Mouse (Mus musculus): ENCODE results near the gene Sec14l5. TPM values are rescaled to one million over a fixed set of nuclear protein-coding genes. Genes with fewer than 3 reads are reported as not detected.

Sec14l5 gene
- polyA plus RNA-seq, 1 experiment from 2014 or later = 0.06 TPM

DNA sequence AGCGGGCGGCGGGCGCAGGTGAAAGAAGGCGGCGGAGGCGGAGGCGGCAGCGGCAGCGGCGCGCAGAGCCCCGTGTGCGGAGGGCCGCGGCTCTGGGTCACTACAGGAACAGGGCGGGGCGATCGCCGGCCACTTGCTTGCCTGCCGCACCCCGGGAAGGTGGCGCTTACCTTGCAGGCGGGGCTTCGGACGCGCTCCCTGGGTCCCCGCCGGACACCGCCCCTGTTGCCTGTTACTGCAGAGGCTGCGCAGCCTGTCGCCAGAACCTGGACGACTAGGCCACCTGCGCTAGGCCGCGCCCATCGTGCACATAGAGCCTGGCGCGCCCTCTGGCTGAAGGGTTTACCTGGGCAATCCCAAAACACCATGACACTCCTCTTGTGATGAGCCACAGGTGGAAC, 14.5 kb upstream of the Sec14l5 start, which contains the start of gene Ppl:
Gene Ppl (minus strand): TSS at position 21 of the 401 bp plus-strand sequence.
- Histone ChIP-seq H3K27ac (no peak within 1 kb of the TSS; the same call in 1 of the 2 replicates), H3K4me2 (peak within 1 kb of the TSS; percentile 62), H3K27me3 (peaks cover 59% of the 10 kb centered on the region), H3K9me3 (no peaks in the 10 kb centered on the region), H3K4me3 (peak within 1 kb of the TSS; percentile 44), H3K9ac (peak within 1 kb of the TSS; percentile 41), H3K36me3 (no peaks in the 10 kb centered on the region), H3K4me1 (peaks cover 30% of the 10 kb centered on the region)
- 1% methylated on average over 39 of the region's 39 CpGs for WGBS
- no peak for ATAC-seq (ENCODE audit: insufficient number of reproducible peaks, insufficient read depth, low FRiP score, low TSS enrichment, low read depth)

- Histone ChIP-seq H3K9ac (no peak overlapping the region), H3K4me2 (no peak overlapping the region), H3K27me3 (peaks cover 50% of the 10 kb centered on the region), H3K4me3 (no peak overlapping the region), H3K27ac (0 out of 2 replicates have a peak overlapping the region, but pooled peaks have one; percentile 28), H3K4me1 (peaks cover 30% of the 10 kb centered on the region), H3K9me3 (no peaks in the 10 kb centered on the region), H3K36me3 (no peaks in the 10 kb centered on the region)
- WGBS = 64% methylated on average over 14 of the region's 14 CpGs
- ATAC-seq (ENCODE audit: insufficient number of reproducible peaks, insufficient read depth, low FRiP score, low TSS enrichment, low read depth) = no peak
Observed at GRCm38 (mm10) chr16:5134623-5135330, 12.1 kb upstream of the Sec14l5 start.

- no peak for ATAC-seq (ENCODE audit: insufficient number of reproducible peaks, insufficient read depth, low FRiP score, low TSS enrichment, low read depth)
- H3K4me1 ChIP-seq = peaks cover 30% of the 10 kb centered on the region
- no peak overlapping the region for H3K4me3 ChIP-seq
- H3K9me3 ChIP-seq = no peaks in the 10 kb centered on the region
- H3K27ac ChIP-seq = peak overlapping the region; percentile 9
- H3K36me3 ChIP-seq = no peaks in the 10 kb centered on the region
- 65% methylated on average over 8 of the region's 8 CpGs for WGBS
- peaks cover 41% of the 10 kb centered on the region for H3K27me3 ChIP-seq
- no peak overlapping the region for H3K4me2 ChIP-seq
- no peak overlapping the region for H3K9ac ChIP-seq
Observed at GRCm38 (mm10) chr16:5135551-5136261, 11.2 kb upstream of the Sec14l5 start.

GRCm38 (mm10) chr16:5136505-5136904, 10.4 kb upstream of the Sec14l5 start:
- H3K4me2 ChIP-seq = no peak overlapping the region
- H3K36me3 ChIP-seq = no peaks in the 10 kb centered on the region
- WGBS = 5% methylated on average over 4 of the region's 4 CpGs
- peaks cover 30% of the 10 kb centered on the region for H3K4me1 ChIP-seq
- H3K27ac ChIP-seq = peak overlapping the region; percentile 9
- peaks cover 33% of the 10 kb centered on the region for H3K27me3 ChIP-seq
- H3K4me3 ChIP-seq = no peak overlapping the region
- H3K9ac ChIP-seq = no peak overlapping the region
- no peaks in the 10 kb centered on the region for H3K9me3 ChIP-seq
- no peak for ATAC-seq (ENCODE audit: insufficient number of reproducible peaks, insufficient read depth, low FRiP score, low TSS enrichment, low read depth)

GRCm38 (mm10) chr16:5137006-5137540, 9.8 kb upstream of the Sec14l5 start:
- 74% methylated on average over 12 of the region's 12 CpGs for WGBS

DNA sequence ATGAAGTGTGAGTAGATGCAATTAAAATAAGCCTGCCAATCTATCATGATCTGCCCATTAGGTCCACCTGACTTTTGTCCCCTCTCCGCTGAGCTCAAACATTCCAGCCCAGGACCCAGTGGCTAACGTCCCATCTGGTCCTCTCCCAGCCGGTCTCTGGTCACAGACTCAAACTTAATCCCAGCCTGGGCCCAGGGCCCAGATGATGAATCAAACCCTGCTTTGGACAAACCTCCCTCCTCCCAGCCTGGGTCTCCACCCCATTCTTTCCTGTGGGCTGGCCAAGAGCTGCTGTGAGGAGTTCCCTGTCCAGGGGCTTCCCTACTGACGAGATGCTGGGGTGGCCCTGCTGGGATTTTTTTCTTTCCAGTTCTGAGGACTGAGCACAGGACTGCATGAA, 7.2 kb upstream of the Sec14l5 start:
- no peaks in the 10 kb centered on the region for H3K36me3 ChIP-seq
- 52% methylated on average over 4 of the region's 4 CpGs for WGBS
- no peaks in the 10 kb centered on the region for H3K9me3 ChIP-seq

More at GRCm38 (mm10) chr16:5137006-5137540, 9.8 kb upstream of the Sec14l5 start:
- H3K9me3 ChIP-seq = no peaks in the 10 kb centered on the region
- peaks cover 27% of the 10 kb centered on the region for H3K27me3 ChIP-seq
- no peak overlapping the region for H3K4me2 ChIP-seq
- no peak overlapping the region; the same call in 1 of the 2 replicates for H3K27ac ChIP-seq
- no peak for ATAC-seq (ENCODE audit: insufficient number of reproducible peaks, insufficient read depth, low FRiP score, low TSS enrichment, low read depth)
- H3K4me1 ChIP-seq = peaks cover 24% of the 10 kb centered on the region
- no peak overlapping the region for H3K9ac ChIP-seq
- no peaks in the 10 kb centered on the region for H3K36me3 ChIP-seq
- H3K4me3 ChIP-seq = no peak overlapping the region

GRCm38 (mm10) chr16:5145570-5145969, 1.3 kb upstream of the Sec14l5 start:
- peaks cover 6% of the 10 kb centered on the region; the same call in 1 of the 2 replicates for H3K4me1 ChIP-seq
- no peak overlapping the region for H3K9ac ChIP-seq
- no peaks in the 10 kb centered on the region for H3K36me3 ChIP-seq
- no peak overlapping the region for H3K27ac ChIP-seq
- H3K9me3 ChIP-seq = no peaks in the 10 kb centered on the region
- WGBS = under 1% methylated on average over 7 of the region's 7 CpGs
- peaks cover 38% of the 10 kb centered on the region for H3K27me3 ChIP-seq
- ATAC-seq (ENCODE audit: insufficient number of reproducible peaks, insufficient read depth, low FRiP score, low TSS enrichment, low read depth) = no peak
- H3K4me3 ChIP-seq = no peak overlapping the region
- H3K4me2 ChIP-seq = peak overlapping the region; percentile 42; the same call in 1 of the 2 replicates

More for the DNA sequence above, 7.2 kb upstream of the Sec14l5 start:
- Histone ChIP-seq H3K9ac (no peak overlapping the region), H3K4me2 (no peak overlapping the region), H3K27me3 (peaks cover 2% of the 10 kb centered on the region), H3K4me3 (no peak overlapping the region), H3K4me1 (peaks cover 13% of the 10 kb centered on the region), H3K27ac (no peak overlapping the region)
- 0 out of 2 replicates have a peak, but pooled peaks have one; percentile 15 for ATAC-seq (ENCODE audit: insufficient number of reproducible peaks, insufficient read depth, low FRiP score, low TSS enrichment, low read depth)

DNA sequence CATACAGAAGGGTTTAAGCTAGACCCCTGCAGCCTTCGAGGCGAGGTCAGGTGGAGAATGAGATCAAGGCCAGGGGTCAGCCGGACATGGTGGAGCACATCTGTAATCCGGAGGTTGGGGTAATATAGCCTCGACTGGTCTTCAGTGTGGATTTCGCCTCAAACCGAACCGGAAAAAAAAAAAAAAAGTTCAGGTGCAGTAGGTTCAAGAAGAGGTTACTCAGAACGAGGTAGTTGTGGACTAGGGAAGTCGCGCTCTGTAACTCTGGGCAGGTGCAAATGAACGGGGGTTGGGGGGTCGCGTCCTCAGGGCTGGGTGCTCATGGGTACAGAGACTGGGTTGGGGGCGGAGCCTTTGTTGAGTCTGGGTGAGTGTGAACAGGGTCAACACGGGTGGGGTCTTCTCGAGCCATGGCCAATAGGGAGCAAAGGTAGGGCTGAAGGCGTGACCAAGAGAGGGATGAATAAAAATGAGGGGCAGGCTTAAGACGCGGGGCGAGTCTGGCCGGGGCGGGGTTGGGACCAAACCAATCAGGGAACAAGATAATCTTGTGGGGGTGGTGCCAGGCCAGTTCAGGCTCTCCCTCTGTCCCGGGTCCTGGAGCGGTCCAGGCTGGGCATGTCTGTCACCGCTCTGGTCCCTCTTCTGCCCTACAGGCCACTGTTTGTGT, 407 bp upstream of the Sec14l5 start:
- H3K9me3 ChIP-seq = no peaks in the 10 kb centered on the region
- peak overlapping the region; percentile 62 for H3K4me2 ChIP-seq
- 2% methylated on average over 26 of the region's 26 CpGs for WGBS
- no peak overlapping the region for H3K9ac ChIP-seq
- no peak overlapping the region for H3K27ac ChIP-seq
- peaks cover 39% of the 10 kb centered on the region for H3K27me3 ChIP-seq
- peak; percentile 71 for ATAC-seq (ENCODE audit: insufficient number of reproducible peaks, insufficient read depth, low FRiP score, low TSS enrichment, low read depth)
- H3K4me3 ChIP-seq = peak overlapping the region; percentile 35
- H3K36me3 ChIP-seq = no peaks in the 10 kb centered on the region
- peaks cover 6% of the 10 kb centered on the region; the same call in 1 of the 2 replicates for H3K4me1 ChIP-seq

- H3K9me3 ChIP-seq = no peaks in the 10 kb centered on the region
- WGBS = 40% methylated on average over 10 of the region's 10 CpGs
- H3K4me3 ChIP-seq = no peak overlapping the region
- no peak overlapping the region for H3K27ac ChIP-seq
- H3K27me3 ChIP-seq = peaks cover 39% of the 10 kb centered on the region
- H3K36me3 ChIP-seq = no peaks in the 10 kb centered on the region
- ATAC-seq (ENCODE audit: insufficient number of reproducible peaks, insufficient read depth, low FRiP score, low TSS enrichment, low read depth) = no peak
- H3K4me1 ChIP-seq = peaks cover 6% of the 10 kb centered on the region; the same call in 1 of the 2 replicates
- H3K4me2 ChIP-seq = no peak overlapping the region
- H3K9ac ChIP-seq = no peak overlapping the region
Observed at GRCm38 (mm10) chr16:5150544-5150943, 3.6 kb downstream of the Sec14l5 start.

DNA sequence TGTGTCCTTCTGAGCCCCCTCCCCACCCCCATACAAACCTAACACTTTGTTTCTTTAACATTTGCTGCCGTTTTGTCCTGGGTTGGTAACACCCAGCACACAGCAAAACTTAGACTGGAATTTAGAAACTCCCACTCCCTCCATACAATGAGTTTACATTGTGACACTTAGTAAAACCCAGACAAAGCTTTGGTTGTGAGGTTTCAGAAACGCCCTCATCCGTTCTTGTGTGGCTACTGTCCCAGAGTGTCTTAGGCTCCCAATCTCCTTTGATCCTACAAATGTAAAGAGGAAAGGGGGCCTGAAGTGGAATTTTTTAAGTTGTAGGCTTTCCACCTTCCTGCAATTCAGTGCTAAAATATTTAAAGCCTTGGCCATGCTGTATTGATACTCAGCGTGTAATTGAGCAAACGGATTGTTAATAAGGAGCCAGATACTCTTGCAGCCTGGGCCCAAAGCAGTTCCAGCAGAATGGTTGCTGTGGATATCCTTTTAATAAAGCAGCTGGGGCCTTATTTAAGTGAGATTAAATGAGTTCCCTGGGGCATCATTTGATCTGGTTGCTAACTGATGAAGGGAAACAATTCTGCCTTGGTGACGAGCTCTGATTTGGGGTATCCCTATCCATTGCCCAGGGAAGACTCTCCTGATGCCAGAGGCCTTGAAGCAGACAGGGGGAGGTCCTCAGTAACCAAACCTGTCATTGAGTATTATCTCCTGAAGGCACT, 6.6 kb downstream of the Sec14l5 start:
- Histone ChIP-seq H3K9ac (no peak overlapping the region), H3K4me3 (no peak overlapping the region), H3K9me3 (no peaks in the 10 kb centered on the region), H3K27me3 (peaks cover 12% of the 10 kb centered on the region), H3K36me3 (no peaks in the 10 kb centered on the region), H3K4me2 (no peak overlapping the region), H3K4me1 (no peaks in the 10 kb centered on the region), H3K27ac (no peak overlapping the region)
- 27% methylated on average over 6 of the region's 6 CpGs for WGBS
- ATAC-seq (ENCODE audit: insufficient number of reproducible peaks, insufficient read depth, low FRiP score, low TSS enrichment, low read depth) = no peak

- Histone ChIP-seq H3K27ac (no peak overlapping the region), H3K27me3 (peaks cover 5% of the 10 kb centered on the region; the same call in 1 of the 2 replicates), H3K36me3 (no peaks in the 10 kb centered on the region), H3K4me3 (no peak overlapping the region), H3K9me3 (no peaks in the 10 kb centered on the region), H3K4me2 (no peak overlapping the region), H3K4me1 (no peaks in the 10 kb centered on the region), H3K9ac (no peak overlapping the region)
- whole genome bisulfite sequencing = 67% methylated on average over 3 of the region's 3 CpGs
- ATAC-seq (ENCODE audit: insufficient number of reproducible peaks, insufficient read depth, low FRiP score, low TSS enrichment, low read depth) = no peak
Observed at GRCm38 (mm10) chr16:5155014-5155413, 8.1 kb downstream of the Sec14l5 start.

Measured in embryonic facial prominence, embryonic 13.5 days (tissue).